Mouse (Mus musculus) liver, embryonic 12.5 days (tissue): Measurements from ENCODE around the gene Plxna3. TPM values are rescaled to one million over a fixed set of nuclear protein-coding genes. Genes with fewer than 3 reads are reported as not detected.
"Not testable (repeated sequence)": the region's sequence is repeated elsewhere in the genome, so short reads cannot be mapped to it uniquely, and the experiment has no call there.

Source experiments
- ATAC-seq: fragments of 200-750 bp; cut with Nextera tagmentation; 2 replicates; pipeline ENCODE4 v1.8.0; 2017; ENCODE audit warnings: moderate number of reproducible peaks, mild to moderate bottlenecking, moderate library complexity
- H3K27ac ChIP-seq: fragments of 300-500 bp; sonication (generic); 2 replicates; pipeline ENCODE4 v1.5.1; 2016; ENCODE audit warnings: mild to moderate bottlenecking
- H3K27me3 ChIP-seq: fragments of 300-500 bp; sonication (generic); replicated peaks from 2 replicates; pipeline ENCODE4 v1.6.1; 2016; ENCODE audit warnings: mild to moderate bottlenecking, moderate library complexity
- H3K36me3 ChIP-seq: fragments of 300-500 bp; sonication (generic); 2 replicates; pipeline ENCODE4 v1.6.1; 2016; ENCODE audit warnings: mild to moderate bottlenecking, moderate library complexity
- H3K4me1 ChIP-seq: fragments of 300-500 bp; sonication (generic); 2 replicates; pipeline ENCODE4 v1.6.1; 2016
- H3K4me2 ChIP-seq: fragments of 300-500 bp; sonication (generic); 2 replicates; pipeline ENCODE4 v1.6.1; 2016; ENCODE audit warnings: mild to moderate bottlenecking, moderate library complexity
- H3K4me3 ChIP-seq: fragments of 300-500 bp; sonication (generic); 2 replicates; pipeline ENCODE4 v1.5.1; 2016; ENCODE audit warnings: mild to moderate bottlenecking, moderate library complexity
- H3K9ac ChIP-seq: fragments of 300-500 bp; sonication (generic); 2 replicates; pipeline ENCODE4 v1.6.1; 2016; ENCODE audit warnings: mild to moderate bottlenecking, moderate library complexity
- H3K9me3 ChIP-seq: fragments of 300-500 bp; sonication (generic); replicated peaks from 2 replicates; pipeline ENCODE4 v1.6.1; 2016; ENCODE audit warnings: mild to moderate bottlenecking, moderate library complexity
- WGBS: fragments of 180-500 bp; shearing (Covaris S2); methylation state at CpG from one replicate; pipeline ENCODE4 v1.1.7; 2016; ENCODE audit not compliant: insufficient replicate concordance; 5-methylcytosine and 5-hydroxymethylcytosine counted together
- polyA plus RNA-seq: library from polyadenylated mRNA; unstranded; fragments of >200 nt; fragmentation: Nextera tagmentation; extraction: Ambion mirVana; gene quantifications from 2 replicates; pipeline ENCODE4 v1.2.1, GENCODE M21; 2016

Gene Plxna3
- polyA plus RNA-seq, 1 experiment from 2014 or later, result 2.4 TPM

DNA sequence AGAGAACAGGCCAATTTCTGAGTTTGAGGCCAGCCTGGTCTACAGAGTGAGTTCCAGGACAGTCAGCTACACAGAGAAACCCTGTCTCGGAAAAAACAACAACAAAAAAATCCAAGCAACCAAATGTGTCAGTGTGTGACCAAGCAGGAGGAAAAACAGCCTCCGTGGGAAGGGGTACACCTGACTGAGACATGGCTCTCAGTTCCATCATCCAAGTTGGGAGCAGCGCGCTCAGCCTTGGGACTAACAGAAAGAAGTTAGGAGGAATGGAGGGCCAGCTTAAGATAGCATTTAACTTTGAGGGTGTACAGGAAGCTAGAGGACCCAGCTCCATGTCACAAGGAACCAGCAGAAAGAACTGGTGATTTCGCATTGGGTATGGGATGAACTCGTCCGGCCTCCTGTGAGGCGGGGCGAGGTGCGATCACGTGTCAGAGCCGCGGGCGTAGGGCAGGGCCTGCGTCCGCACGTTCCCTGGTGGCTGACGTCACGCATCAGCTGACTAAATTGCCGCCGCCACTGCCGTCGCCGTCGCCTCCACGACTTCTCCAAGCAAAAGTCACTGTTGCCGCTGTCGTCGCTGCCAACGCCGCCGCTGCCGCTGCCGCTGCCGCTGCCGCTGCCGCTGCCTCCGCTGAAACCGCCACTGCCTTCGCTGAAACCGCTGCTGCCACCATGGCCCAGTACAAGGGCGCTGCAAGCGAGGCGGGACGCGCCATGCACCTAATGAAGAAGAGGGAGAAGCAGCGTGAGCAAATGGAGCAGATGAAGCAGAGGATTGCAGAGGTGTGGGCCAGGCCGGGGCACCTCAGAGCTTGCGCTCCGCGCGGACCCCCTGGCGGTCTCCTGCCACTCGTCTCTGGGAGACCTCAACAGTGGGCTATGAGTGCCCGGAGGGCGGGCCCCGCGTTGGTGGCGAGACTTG lies 16.1 kb upstream of the Plxna3 start, which contains the start of gene Fam50a:
TSS of gene Fam50a (plus strand) at position 494 of the 925 bp plus-strand sequence.
- H3K27me3 ChIP-seq, result 0 out of 2 replicates have a peak, but pooled peaks cover 3% of the 10 kb centered on the region
- WGBS, result 11% methylated on average over 59 of the region's 59 CpGs
- peak within 1 kb of the TSS; percentile 81 for H3K9ac ChIP-seq
- peak; percentile 95 for ATAC-seq
- H3K4me3 ChIP-seq, result peak within 1 kb of the TSS; percentile 71
- H3K4me2 ChIP-seq, result peak within 1 kb of the TSS; percentile 90
- H3K36me3 ChIP-seq, result peaks cover 59% of the 10 kb centered on the region
- peak within 1 kb of the TSS; percentile 88 for H3K27ac ChIP-seq
- peaks cover 21% of the 10 kb centered on the region for H3K4me1 ChIP-seq
- no peaks in the 10 kb centered on the region for H3K9me3 ChIP-seq

GRCm38 (mm10) chrX:74329215-74329671 lies 377 bp downstream of the Plxna3 start:
- H3K4me2 ChIP-seq, result peak overlapping the region; percentile 70
- peaks cover 8% of the 10 kb centered on the region; the same call in 1 of the 2 replicates for H3K27me3 ChIP-seq
- peak overlapping the region; percentile 48 for H3K4me3 ChIP-seq
- H3K4me1 ChIP-seq, result peaks cover 27% of the 10 kb centered on the region; the same call in 1 of the 2 replicates
- peak overlapping the region; percentile 52; the same call in 1 of the 2 replicates for H3K9ac ChIP-seq
- no peaks in the 10 kb centered on the region for H3K9me3 ChIP-seq
- WGBS, result 28% methylated on average over 10 of the region's 10 CpGs
- no peak overlapping the region for H3K27ac ChIP-seq
- H3K36me3 ChIP-seq, result no peaks in the 10 kb centered on the region
- peak; percentile 10; the same call in 1 of the 2 replicates for ATAC-seq

GRCm38 (mm10) chrX:74330166-74330930 lies 1.5 kb downstream of the Plxna3 start:
- ATAC-seq, result no peak
- Histone ChIP-seq H3K4me2 (0 out of 2 replicates have a peak overlapping the region, but pooled peaks have one; percentile 70), H3K27me3 (peaks cover 8% of the 10 kb centered on the region; the same call in 1 of the 2 replicates)

DNA sequence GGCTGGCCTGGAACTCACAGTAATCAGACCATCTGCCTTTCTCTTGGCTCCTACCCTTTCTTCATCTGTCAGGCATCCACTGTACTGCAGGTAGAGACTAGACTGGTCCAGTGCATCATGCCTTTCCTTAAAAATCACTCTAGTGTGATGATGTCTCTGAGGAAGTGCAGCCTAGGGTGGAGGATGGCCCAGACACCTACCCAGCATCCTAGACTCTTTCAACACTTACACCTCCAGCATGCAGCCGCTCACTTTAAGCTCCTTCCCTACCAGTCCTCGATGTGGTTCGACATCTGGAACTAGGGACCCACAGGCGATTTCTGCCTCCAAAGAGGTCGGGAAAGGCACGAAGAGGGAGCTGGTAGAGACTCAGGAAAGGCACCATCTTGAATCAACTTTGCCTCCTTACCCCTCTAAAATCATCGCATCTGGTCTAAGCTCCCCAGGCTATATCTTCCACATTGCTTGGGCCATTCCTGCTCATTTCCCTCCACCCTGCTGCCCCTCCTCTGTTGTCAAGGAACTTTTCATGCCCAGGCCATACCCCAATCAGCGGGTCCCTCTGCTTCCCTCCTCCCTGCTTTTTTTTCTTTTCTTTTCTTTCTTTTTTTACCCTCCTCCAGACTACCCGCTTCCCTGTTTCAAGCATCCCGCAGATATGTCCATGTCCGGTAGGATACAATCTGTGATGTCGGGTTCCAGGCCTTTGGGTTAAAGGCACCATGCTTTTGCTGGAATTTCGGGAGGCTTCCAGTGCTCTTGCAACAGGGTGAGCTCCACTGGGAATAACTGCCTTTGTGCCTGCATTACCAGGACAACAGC lies 24.0 kb downstream of the Plxna3 start:
- WGBS, result 19% methylated on average over 13 of the region's 13 CpGs
- Histone ChIP-seq H3K36me3 (no peaks in the 10 kb centered on the region), H3K9me3 (no peaks in the 10 kb centered on the region), H3K27ac (peak overlapping the region; percentile 30; the same call in 1 of the 2 replicates), H3K4me1 (peaks cover 4% of the 10 kb centered on the region; the same call in 1 of the 2 replicates), H3K4me3 (peak overlapping the region; percentile 65), H3K9ac (peak overlapping the region; percentile 73), H3K4me2 (peak overlapping the region; percentile 74), H3K27me3 (no peaks in the 10 kb centered on the region)
- peak; percentile 55 for ATAC-seq

More at GRCm38 (mm10) chrX:74330166-74330930, 1.5 kb downstream of the Plxna3 start:
- no peaks in the 10 kb centered on the region for H3K36me3 ChIP-seq
- H3K27ac ChIP-seq, result no peak overlapping the region
- H3K4me3 ChIP-seq, result no peak overlapping the region
- H3K9me3 ChIP-seq, result no peaks in the 10 kb centered on the region
- 46% methylated on average over 2 of the region's 2 CpGs for WGBS
- peaks cover 27% of the 10 kb centered on the region; the same call in 1 of the 2 replicates for H3K4me1 ChIP-seq
- no peak overlapping the region for H3K9ac ChIP-seq

DNA sequence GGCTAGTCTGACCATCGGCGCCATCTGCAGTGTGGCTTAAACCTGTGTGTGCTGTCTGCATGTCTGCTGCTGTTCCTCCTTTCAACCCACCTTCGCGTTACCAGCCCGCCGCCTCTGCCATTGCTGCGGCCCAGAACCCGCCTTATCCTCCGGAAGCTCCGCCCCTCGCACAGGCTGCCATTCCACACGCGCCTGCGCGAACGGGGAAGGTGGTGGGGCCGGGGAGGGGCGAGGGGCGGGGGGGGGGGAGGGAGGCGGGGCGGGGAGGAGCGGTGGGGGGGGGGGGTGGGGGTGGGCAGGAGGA lies 24.6 kb downstream of the Plxna3 start, which contains the start of gene Lage3:
TSS of gene Lage3 (minus strand) at position 152 of the 304 bp plus-strand sequence.
- 8% methylated on average over 13 of the region's 22 CpGs for WGBS
- Histone ChIP-seq H3K27me3 (no peaks in the 10 kb centered on the region), H3K4me1 (peaks cover 4% of the 10 kb centered on the region; the same call in 1 of the 2 replicates), H3K9me3 (no peaks in the 10 kb centered on the region), H3K9ac (peak within 1 kb of the TSS; percentile 73), H3K4me2 (peak within 1 kb of the TSS; percentile 74), H3K4me3 (peak within 1 kb of the TSS; percentile 65), H3K36me3 (no peaks in the 10 kb centered on the region), H3K27ac (peak within 1 kb of the TSS; percentile 30; the same call in 1 of the 2 replicates)
- ATAC-seq, result peak; percentile 79

GRCm38 (mm10) chrX:74357069-74357468 lies 28.2 kb downstream of the Plxna3 start:
- H3K27me3 ChIP-seq, H3K4me2 ChIP-seq, ATAC-seq, H3K9ac ChIP-seq, H3K27ac ChIP-seq, H3K36me3 ChIP-seq, H3K9me3 ChIP-seq, H3K4me1 ChIP-seq, H3K4me3 ChIP-seq: not testable (repeated sequence)
- WGBS, result 81% methylated on average over 3 of the region's 3 CpGs

DNA sequence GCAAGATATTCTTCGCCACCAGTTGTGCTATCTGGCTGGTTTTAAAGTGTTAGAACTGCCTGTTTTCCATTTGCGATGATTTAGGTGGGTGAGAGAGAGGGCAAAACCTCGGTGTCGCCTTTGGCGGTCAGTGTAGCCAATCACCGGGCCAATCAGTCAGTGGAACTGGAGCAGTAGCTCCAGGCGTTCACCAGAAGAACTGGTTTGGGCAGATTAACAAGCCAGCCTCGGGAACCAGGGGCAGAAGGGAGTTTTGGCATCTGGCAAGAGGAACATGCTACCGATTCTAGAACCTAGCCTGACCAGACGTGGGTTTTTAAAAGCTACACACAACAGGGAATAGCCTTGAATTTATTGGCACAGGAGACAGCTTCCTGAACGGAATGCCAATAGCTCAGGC lies 30.3 kb downstream of the Plxna3 start:
- H3K4me1 ChIP-seq, result no peaks in the 10 kb centered on the region
- no peak overlapping the region for H3K9ac ChIP-seq
- no peaks in the 10 kb centered on the region for H3K9me3 ChIP-seq
- no peak for ATAC-seq
- H3K4me3 ChIP-seq, result no peak overlapping the region
- H3K36me3 ChIP-seq, result no peaks in the 10 kb centered on the region
- H3K27me3 ChIP-seq, result 0 out of 2 replicates have a peak, but pooled peaks cover 7% of the 10 kb centered on the region
- 36% methylated on average over 11 of the region's 11 CpGs for WGBS
- H3K27ac ChIP-seq, result no peak overlapping the region
- no peak overlapping the region for H3K4me2 ChIP-seq

DNA sequence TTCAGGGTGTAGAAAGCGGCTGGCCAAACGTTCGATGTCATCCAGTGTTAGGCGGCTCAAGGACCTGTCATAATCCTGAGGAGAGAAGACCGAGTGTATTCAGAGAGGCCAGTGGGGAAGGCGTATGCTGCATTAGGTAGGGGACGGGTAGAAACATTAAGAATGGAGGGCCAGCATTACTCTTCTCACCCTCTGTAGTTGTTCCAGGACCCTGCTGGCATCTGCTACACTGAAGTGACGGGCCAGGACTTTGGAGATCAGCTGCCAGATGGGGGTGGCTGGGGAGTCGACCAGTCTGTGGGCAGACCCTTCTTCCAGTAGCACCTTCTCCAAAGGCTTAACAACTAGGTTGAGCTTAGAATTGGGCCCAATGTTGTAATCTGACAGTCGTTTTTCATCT lies 38.6 kb downstream of the Plxna3 start:
- Histone ChIP-seq H3K9me3 (no peaks in the 10 kb centered on the region), H3K27ac (peak overlapping the region; percentile 77)

GRCm38 (mm10) chrX:74368209-74368909 lies 39.5 kb downstream of the Plxna3 start:
- Histone ChIP-seq H3K4me3 (peak overlapping the region; percentile 74), H3K9ac (peak overlapping the region; percentile 85), H3K4me1 (peaks cover 42% of the 10 kb centered on the region), H3K27me3 (no peaks in the 10 kb centered on the region; the same call in 1 of the 2 replicates), H3K27ac (peak overlapping the region; percentile 77), H3K36me3 (peaks cover 25% of the 10 kb centered on the region), H3K4me2 (peak overlapping the region; percentile 78), H3K9me3 (no peaks in the 10 kb centered on the region)
- ATAC-seq, result peak; percentile 80
- WGBS, result 14% methylated on average over 46 of the region's 49 CpGs

More for the DNA sequence above, 38.6 kb downstream of the Plxna3 start:
- H3K9ac ChIP-seq, result peak overlapping the region; percentile 85
- H3K4me2 ChIP-seq, result peak overlapping the region; percentile 78
- 56% methylated on average over 10 of the region's 10 CpGs for WGBS
- no peak for ATAC-seq
- peaks cover 25% of the 10 kb centered on the region for H3K36me3 ChIP-seq
- H3K27me3 ChIP-seq, result no peaks in the 10 kb centered on the region; the same call in 1 of the 2 replicates
- peaks cover 38% of the 10 kb centered on the region for H3K4me1 ChIP-seq
- H3K4me3 ChIP-seq, result peak overlapping the region; percentile 74

DNA sequence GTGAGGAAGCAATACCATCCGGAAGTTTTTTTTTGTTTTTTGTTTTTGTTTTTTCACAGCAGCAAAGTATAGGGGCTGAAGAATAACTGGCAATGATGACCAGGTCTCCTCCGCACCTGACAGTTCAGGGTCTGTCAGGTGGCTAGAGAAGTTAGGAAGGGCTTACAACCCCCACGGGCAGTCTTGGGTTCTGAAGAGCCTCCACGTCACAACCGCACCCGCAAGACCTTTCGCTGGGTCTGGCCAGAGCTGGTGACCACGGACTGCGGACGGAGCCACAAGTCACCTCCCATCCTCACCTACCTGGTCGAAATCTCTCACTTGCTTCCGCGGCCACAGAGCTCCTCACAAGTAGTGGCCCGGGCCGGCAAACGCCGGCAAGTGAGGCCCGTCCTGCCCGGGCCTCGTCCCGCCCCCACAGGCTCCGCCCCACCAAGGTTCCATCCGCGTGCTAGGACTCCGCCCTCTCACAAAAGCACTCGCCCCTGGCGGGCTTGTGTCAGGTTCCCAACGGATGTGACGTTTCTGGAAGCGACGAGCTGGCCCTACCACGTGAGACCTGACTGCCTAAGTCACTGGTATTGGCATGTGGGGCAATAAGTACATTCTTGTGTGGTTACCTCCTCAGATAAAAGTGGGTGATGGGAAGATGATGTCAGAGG lies 44.2 kb downstream of the Plxna3 start, which contains the start of the genes Ubl4a and Slc10a3:
TSS of gene Ubl4a (minus strand) at position 331 of the 662 bp plus-strand sequence.
TSS of gene Slc10a3 (minus strand) at position 462 of the 662 bp plus-strand sequence.
- Histone ChIP-seq H3K9ac (peak within 1 kb of the TSS; percentile 67), H3K4me3 (peak within 1 kb of the TSS; percentile 59), H3K9me3 (no peaks in the 10 kb centered on the region), H3K36me3 (peaks cover 9% of the 10 kb centered on the region; the same call in 1 of the 2 replicates), H3K27ac (peak within 1 kb of the TSS; percentile 56; the same call in 1 of the 2 replicates), H3K4me2 (peak within 1 kb of the TSS; percentile 71), H3K4me1 (peaks cover 27% of the 10 kb centered on the region), H3K27me3 (no peaks in the 10 kb centered on the region)
- 13% methylated on average over 32 of the region's 32 CpGs for WGBS
- peak; percentile 90 for ATAC-seq
